Mouse (Mus musculus) midbrain, embryonic 13.5 days (tissue): Measurements from ENCODE around the gene 4933427I04Rik. TPM values are rescaled to one million over a fixed set of nuclear protein-coding genes. Genes with fewer than 3 reads are reported as not detected.
A peak's percentile ranks its signal among the peaks of the same experiment; 100 is the strongest.

Experiments used
- ATAC-seq: fragments of 200-750 bp; cut with Nextera tagmentation; 2 replicates; pipeline ENCODE4 v1.8.0; 2017; ENCODE audit warnings: mild to moderate bottlenecking, moderate TSS enrichment, moderate library complexity
- H3K27ac ChIP-seq: fragments of 300-500 bp; sonication (generic); 2 replicates; pipeline ENCODE4 v1.5.1; 2015; ENCODE audit warnings: inconsistent platforms, mild to moderate bottlenecking, moderate library complexity
- H3K27me3 ChIP-seq: fragments of 300-500 bp; sonication (generic); 2 replicates; pipeline ENCODE4 v1.6.1; 2015; ENCODE audit warnings: mild to moderate bottlenecking, inconsistent platforms
- H3K36me3 ChIP-seq: fragments of 300-500 bp; sonication (generic); 2 replicates; pipeline ENCODE4 v1.6.1; 2015; ENCODE audit warnings: mild to moderate bottlenecking, inconsistent platforms
- H3K4me1 ChIP-seq: fragments of 300-500 bp; sonication (generic); replicated peaks from 2 replicates; pipeline ENCODE4 v1.6.1; 2015; ENCODE audit warnings: inconsistent platforms
- H3K4me2 ChIP-seq: fragments of 300-500 bp; sonication (generic); replicated peaks from 2 replicates; pipeline ENCODE4 v1.6.1; 2015; ENCODE audit warnings: moderate library complexity, mild to moderate bottlenecking, inconsistent platforms
- H3K4me3 ChIP-seq: fragments of 300-500 bp; sonication (generic); replicated peaks from 2 replicates; pipeline ENCODE4 v1.5.1; 2015; ENCODE audit warnings: mild to moderate bottlenecking, inconsistent platforms
- H3K9ac ChIP-seq: fragments of 300-500 bp; sonication (generic); replicated peaks from 2 replicates; pipeline ENCODE4 v1.6.1; 2015; ENCODE audit warnings: mild to moderate bottlenecking, inconsistent platforms
- H3K9me3 ChIP-seq: fragments of 300-500 bp; sonication (generic); 2 replicates; pipeline ENCODE4 v1.6.1; 2016; ENCODE audit warnings: mild to moderate bottlenecking, inconsistent platforms
- WGBS: fragments of 180-500 bp; shearing (Covaris S2); methylation state at CpG from one replicate; pipeline ENCODE4 v1.1.7; 2015; 5-methylcytosine and 5-hydroxymethylcytosine counted together
- polyA plus RNA-seq: library from polyadenylated mRNA; unstranded; fragments of >200 nt; fragmentation: Nextera tagmentation; extraction: Ambion mirVana; gene quantifications from 2 replicates; pipeline ENCODE4 v1.2.1, GENCODE M21; 2015

Gene 4933427I04Rik
- polyA plus RNA-seq, 1 experiment from 2014 or later = 0.12 TPM

DNA sequence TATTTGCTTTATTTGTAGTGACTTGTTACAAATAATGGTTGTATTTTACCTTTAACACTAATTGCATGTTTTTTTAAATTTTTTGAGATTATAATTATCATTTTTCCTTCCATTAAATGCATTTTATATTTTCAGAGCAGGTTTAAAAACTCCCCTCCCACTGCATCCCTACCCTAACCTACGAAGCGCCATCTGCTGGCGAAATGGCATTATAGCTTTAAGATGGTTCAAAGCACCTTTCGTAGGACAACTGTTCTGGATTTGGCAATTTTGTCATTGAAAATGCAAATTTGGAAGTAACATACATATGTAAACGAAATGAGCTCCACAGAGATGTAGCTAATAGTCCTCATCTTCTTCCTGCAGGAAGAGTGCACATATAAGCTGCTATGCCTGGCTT is 39.2 kb downstream of the 4933427I04Rik start:
- H3K4me2 ChIP-seq = no peak overlapping the region
- no peaks in the 10 kb centered on the region for H3K9me3 ChIP-seq
- no peaks in the 10 kb centered on the region for H3K36me3 ChIP-seq
- H3K9ac ChIP-seq = no peak overlapping the region
- H3K27ac ChIP-seq = no peak overlapping the region
- H3K4me3 ChIP-seq = no peak overlapping the region
- no peak for ATAC-seq
- H3K27me3 ChIP-seq = no peaks in the 10 kb centered on the region
- peaks cover 2% of the 10 kb centered on the region; the same call in 1 of the 2 replicates for H3K4me1 ChIP-seq
- 11% methylated on average over 5 of the region's 5 CpGs for WGBS

DNA sequence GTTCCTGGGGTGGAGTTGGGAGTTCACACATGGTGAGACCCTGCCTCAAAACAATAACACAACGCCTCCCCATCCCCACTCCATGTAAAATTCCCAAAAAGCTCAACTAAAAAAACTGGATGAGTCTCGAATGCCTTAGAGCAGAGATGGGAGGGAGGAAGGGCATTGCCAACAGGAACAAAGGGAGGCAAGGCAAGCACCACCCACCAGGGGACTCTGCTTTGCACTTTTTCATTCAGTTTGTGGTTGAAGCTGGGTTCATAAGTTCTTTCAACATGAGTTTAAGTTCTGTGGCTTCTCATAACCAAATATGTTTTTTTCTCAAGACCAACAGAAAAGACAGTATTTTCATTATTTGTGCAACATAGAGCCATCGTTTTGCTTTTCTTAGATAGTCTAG is 44.0 kb downstream of the 4933427I04Rik start:
- Histone ChIP-seq H3K36me3 (0 out of 2 replicates have a peak, but pooled peaks cover under 1% of the 10 kb centered on the region), H3K4me1 (peaks cover 21% of the 10 kb centered on the region), H3K27me3 (no peaks in the 10 kb centered on the region), H3K4me2 (no peak overlapping the region), H3K9ac (no peak overlapping the region), H3K4me3 (no peak overlapping the region), H3K9me3 (no peaks in the 10 kb centered on the region), H3K27ac (no peak overlapping the region)
- 76% methylated on average over 3 of the region's 3 CpGs for WGBS
- no peak for ATAC-seq

DNA sequence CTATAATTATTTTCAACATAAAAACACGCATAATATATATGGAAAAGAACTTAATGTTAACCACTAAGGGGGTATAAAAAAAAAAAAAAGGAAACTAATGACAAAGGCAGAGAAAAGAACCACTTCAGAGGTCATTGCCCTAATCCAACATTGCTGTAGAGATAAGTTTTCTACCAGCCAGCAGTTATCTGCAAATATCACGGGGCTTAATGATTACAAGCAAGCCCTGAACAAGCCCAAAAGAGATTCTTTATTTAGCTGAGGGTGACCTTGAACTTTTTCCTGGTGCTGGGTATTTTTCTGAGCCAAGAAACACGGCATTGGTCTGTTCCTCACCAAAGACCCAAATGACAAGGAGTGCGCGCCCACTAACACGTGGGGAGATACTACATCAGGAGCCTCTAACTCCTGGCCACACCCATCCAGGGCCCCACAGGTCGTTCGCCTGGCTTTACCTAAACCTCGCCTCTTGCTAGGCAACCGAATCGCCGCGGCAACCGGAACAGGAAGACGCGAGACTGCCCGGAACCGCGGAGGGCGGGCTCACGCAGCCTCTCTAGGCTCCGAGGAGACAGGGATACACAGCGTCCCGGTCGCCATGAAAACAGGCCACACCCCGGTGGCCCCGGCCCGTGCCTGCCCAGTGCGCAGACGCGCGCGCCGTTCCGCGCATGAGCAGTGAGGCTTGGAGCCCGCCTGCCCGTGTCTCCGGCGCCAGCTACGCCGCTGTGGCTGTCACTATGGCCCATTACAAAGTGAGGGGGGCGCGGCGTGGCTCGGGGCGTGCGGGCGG is 45.0 kb downstream of the 4933427I04Rik start, which contains the start of gene Mycbp:
TSS of gene Mycbp (plus strand) at position 500 of the 793 bp plus-strand sequence.
- peak within 1 kb of the TSS; percentile 71 for H3K9ac ChIP-seq
- peak within 1 kb of the TSS; percentile 88 for H3K4me2 ChIP-seq
- 1% methylated on average over 49 of the region's 49 CpGs for WGBS
- H3K27ac ChIP-seq = peak within 1 kb of the TSS; percentile 83
- H3K36me3 ChIP-seq = peaks cover 6% of the 10 kb centered on the region
- no peaks in the 10 kb centered on the region for H3K9me3 ChIP-seq
- H3K4me1 ChIP-seq = peaks cover 21% of the 10 kb centered on the region
- peak within 1 kb of the TSS; percentile 65 for H3K4me3 ChIP-seq
- peak; percentile 100 for ATAC-seq
- H3K27me3 ChIP-seq = no peaks in the 10 kb centered on the region

DNA sequence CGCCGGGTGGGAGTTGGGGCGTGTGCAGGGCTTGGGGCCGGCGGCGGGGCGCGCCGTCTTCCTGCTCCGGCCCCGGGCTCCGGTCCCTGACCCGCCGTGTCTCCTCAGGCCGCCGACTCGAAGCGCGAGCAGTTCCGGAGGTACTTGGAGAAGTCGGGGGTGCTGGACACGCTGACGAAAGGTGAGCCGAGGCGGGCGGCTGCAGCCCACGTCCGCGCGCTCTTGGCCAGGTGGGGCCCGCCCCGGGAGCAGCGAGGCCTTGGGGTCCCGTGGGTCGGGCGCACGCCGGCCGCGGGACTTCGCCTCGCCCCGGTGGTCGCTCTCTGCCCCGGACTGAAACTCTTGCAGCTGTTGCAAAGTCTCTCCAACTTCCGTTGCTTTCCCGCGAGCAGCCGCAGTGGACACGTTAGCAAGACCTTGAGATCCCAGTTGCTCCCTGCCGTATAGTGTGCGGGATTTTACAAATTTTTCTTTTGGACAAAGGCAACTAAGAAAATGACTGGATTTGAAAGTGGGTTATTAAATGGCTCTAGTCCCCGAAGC is 45.7 kb downstream of the 4933427I04Rik start:
- H3K27me3 ChIP-seq = no peaks in the 10 kb centered on the region
- H3K4me3 ChIP-seq = peak overlapping the region; percentile 65
- no peaks in the 10 kb centered on the region for H3K9me3 ChIP-seq
- H3K36me3 ChIP-seq = peaks cover 6% of the 10 kb centered on the region
- H3K4me2 ChIP-seq = peak overlapping the region; percentile 88
- peak overlapping the region; percentile 71 for H3K9ac ChIP-seq
- ATAC-seq = no peak
- under 1% methylated on average over 53 of the region's 53 CpGs for WGBS
- H3K4me1 ChIP-seq = peaks cover 21% of the 10 kb centered on the region
- H3K27ac ChIP-seq = peak overlapping the region; percentile 83

DNA sequence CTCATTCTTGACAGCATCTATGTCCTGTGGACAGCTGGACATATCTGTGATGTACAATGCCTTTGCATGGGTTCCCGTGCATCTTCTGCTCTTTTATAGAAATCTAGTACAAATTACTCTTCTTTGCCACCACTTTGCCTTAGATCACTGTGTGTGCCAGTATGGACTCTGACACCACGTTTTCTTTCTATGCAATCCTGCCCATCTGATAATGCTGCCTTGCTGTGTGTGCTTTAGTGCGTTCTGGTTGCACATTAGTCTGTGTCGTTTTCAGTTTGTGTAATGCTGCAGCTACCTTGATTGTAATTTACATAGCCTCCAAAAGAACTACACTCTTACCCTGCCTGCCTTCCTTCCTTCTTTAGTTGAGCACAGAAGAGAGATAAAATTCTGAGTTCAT is 52.0 kb downstream of the 4933427I04Rik start:
- Histone ChIP-seq H3K4me1 (peaks cover 18% of the 10 kb centered on the region), H3K27ac (no peak overlapping the region), H3K9me3 (no peaks in the 10 kb centered on the region), H3K27me3 (no peaks in the 10 kb centered on the region), H3K4me2 (no peak overlapping the region), H3K9ac (no peak overlapping the region), H3K4me3 (no peak overlapping the region), H3K36me3 (peaks cover 33% of the 10 kb centered on the region)
- WGBS = 89% methylated on average over 4 of the region's 4 CpGs
- no peak for ATAC-seq

DNA sequence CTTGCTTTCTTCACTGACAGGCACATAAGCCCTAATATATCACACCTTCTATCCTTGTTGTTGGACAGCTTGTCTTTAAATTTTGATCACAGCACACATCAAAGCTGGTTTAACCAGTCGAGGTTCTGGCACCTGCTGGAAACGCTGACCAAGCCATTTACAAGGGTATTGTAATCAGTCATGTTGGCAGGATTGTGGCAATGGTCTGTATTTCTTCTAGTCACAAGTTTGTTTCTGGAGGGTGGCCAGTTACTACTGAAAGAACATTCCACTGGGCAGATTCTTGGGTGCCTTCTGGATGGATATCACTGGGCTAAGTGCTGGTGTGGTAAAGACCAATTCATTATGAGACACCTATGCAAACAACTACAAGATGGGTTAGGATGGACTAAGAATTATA is 53.0 kb downstream of the 4933427I04Rik start:
- H3K27ac ChIP-seq = no peak overlapping the region
- 85% methylated on average over 2 of the region's 2 CpGs for WGBS
- no peak overlapping the region for H3K9ac ChIP-seq
- peaks cover 18% of the 10 kb centered on the region for H3K4me1 ChIP-seq
- H3K4me2 ChIP-seq = no peak overlapping the region
- no peak overlapping the region for H3K4me3 ChIP-seq
- H3K36me3 ChIP-seq = peaks cover 33% of the 10 kb centered on the region
- H3K27me3 ChIP-seq = no peaks in the 10 kb centered on the region
- no peak for ATAC-seq
- H3K9me3 ChIP-seq = no peaks in the 10 kb centered on the region

Other genes starting within 250 kb of the 4933427I04Rik start
- 74.9 and 75.4 TPM in 2 replicates for gene Macf1, start 175.3 kb upstream of the 4933427I04Rik start, polyA plus RNA-seq
- gene Ndufs5, start 141.5 kb upstream of the 4933427I04Rik start, polyA plus RNA-seq = 394 TPM in 2 replicates
- 91.2 and 93.4 TPM in 2 replicates for gene Akirin1, start 109.3 kb upstream of the 4933427I04Rik start, polyA plus RNA-seq
- 1.4 and 1.5 TPM in 2 replicates for gene Rhbdl2, start 71.8 kb upstream of the 4933427I04Rik start, polyA plus RNA-seq
- 44.2 and 49.4 TPM in 2 replicates for gene Mycbp, start 45.2 kb downstream of the 4933427I04Rik start, polyA plus RNA-seq
- 45.0 and 45.5 TPM in 2 replicates for gene Rragc, start 57.8 kb downstream of the 4933427I04Rik start, polyA plus RNA-seq
- not detected in 2 replicates for gene 4930535I16Rik, start 58.3 kb downstream of the 4933427I04Rik start, polyA plus RNA-seq